Mouse (Mus musculus) spleen, adult 12 weeks (tissue): Measurements from ENCODE around the gene St3gal2.
"Not testable (repeated sequence)": the region's sequence is repeated elsewhere in the genome, so short reads cannot be mapped to it uniquely, and the experiment has no call there.

Source experiments
- DNase-seq: peaks from one replicate; pipeline ENCODE4 v3.0.0; 2022; ENCODE audit warnings: low spot score

Gene St3gal2

DNA sequence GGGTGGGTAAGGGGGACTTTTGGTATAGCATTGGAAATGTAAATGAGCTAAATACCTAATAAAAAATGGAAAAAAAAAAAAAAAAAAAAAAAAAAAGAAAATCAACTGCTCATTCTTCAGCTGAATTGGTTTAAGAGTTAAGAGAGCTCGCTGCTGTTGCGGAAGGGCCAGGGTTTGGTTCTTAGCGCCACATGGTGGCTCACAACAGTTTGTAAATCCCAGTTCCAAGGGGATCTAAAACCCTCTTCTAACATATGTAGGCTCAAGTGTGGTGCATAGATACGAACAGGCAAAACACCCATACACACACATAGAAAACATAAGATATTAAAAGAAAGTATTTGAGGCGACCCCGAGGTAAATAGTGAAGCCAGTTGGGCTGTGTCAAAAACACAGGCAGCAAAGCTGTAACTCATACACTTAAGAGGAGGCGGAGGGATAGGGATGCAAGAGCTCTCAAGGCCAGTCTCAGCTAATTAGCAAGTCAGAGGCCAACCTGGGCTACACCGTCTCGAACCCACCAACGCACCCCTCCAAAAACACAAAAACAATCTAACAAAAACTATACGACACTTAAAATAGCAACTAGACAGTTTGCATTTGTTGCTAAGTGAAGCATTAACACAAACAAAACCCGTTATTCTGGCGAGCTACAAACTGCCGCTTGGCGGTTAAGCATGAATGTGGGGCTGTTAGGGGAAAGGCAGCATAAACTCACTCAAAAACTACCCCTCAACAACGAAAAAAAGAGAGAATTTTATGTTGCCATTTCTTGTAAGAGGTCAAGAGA is 77.1 kb downstream of the St3gal2 start:
- peak; percentile 1 for DNase-seq

DNA sequence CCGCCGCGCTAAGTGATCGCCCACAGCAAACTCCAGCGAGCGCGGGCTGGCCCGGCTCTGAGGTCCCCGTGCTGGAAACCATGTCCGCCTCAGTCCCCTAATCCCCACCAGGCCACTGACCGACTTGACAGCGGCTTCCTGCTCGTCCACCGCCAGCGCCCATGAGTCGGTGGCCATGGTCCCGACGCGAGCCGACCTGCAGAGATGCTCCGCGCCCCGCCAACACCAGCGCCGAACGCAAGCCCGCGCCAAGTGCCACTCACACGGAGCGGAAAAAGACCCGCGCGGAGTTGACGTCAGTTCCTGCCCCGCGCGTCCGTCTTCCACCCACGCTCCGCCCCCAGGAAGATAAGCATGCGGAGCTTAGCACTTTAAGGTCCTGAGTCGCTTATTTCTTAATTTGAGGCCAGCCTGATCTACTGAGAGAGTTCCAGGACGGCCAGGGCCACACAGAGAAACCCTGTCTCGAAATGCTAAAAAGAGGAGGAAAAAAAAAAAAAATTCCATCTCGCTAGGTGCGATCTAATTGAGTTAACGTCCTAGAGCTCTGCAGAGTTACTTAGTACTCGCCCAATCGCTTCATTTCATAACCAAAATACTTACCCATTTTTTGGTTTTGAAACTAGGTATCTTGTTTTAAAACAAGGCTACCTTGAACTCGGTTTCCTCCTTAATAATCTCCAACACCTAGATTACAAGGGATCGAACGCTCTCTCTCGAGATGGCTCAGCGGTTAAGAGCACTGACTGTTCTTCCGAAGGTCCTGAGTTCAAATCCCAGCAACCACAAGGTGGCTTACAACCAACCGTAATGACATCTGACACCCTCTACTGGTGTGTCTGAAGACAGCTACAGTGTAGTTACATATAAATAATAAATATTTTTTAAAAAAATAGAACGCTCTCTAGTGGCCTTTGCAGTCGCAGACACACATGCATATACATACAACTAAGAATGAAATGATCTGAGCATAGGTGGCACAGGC is 78.1 kb downstream of the St3gal2 start, which contains the start of gene Ddx19a:
Ddx19a (minus strand) TSS at position 254 of the 985 bp plus-strand sequence.
- DNase-seq = peak; percentile 79

DNA sequence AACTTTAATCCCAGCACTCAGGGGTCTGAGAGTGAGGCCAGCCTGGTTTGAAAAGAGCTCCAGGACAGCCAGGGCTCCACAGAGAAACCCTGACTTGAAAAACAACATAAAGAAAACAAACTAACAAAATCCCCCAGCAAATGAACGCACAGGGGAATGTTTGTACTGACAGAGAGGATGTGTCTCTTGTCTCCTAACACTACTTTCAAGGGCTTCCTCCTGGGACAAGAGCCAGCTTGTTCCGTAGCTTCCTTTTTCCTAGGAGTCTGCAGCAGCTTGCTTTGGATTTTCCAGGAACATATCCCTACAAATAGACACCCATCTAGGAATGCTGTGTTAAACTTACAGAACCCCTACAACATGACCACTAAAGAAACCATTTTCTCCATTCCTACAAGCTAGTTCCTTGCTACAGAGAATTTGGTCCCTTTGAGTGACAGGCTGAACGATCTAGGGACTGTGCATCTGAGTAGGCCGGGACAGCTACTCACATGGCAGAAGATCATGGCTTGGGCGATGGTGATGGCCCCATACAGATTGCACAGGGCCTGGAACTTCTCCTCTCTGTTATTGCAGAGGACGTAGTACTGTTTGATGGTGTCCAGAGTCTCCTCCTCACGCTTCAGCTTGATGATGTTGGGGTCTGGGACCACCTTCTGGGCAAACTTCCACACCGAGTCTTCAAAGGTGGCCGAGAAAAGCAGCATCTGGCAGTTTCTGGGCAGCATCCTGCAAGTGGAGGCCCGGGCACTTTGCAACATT is 90.7 kb downstream of the St3gal2 start:
- DNase-seq = not testable (repeated sequence)
